Mouse (Mus musculus) midbrain, postnatal 0 days (tissue): ENCODE measurements around the gene Kpnb1. TPM values are rescaled to one million over a fixed set of nuclear protein-coding genes. Genes with fewer than 3 reads are reported as not detected.
A peak's percentile ranks its signal among the peaks of the same experiment; 100 is the strongest.

Experiments
- ATAC-seq: fragments of 200-750 bp; cut with Nextera tagmentation; 2 replicates; pipeline ENCODE4 v1.8.0; 2017; ENCODE audit warnings: moderate number of reproducible peaks, mild to moderate bottlenecking, moderate TSS enrichment, moderate library complexity; ENCODE audit not compliant: low FRiP score
- DNase-seq: peaks from one replicate; pipeline ENCODE4 v3.0.0-alpha.2; 2015; ENCODE audit warnings: low spot score
- H3K27ac ChIP-seq: fragments of 300-500 bp; sonication (generic); 2 replicates; pipeline ENCODE4 v1.5.1; 2014; ENCODE audit warnings: low read depth, mild to moderate bottlenecking, low read length, mixed read lengths
- H3K27me3 ChIP-seq: fragments of 300-500 bp; sonication (generic); 2 replicates; pipeline ENCODE4 v1.6.1; 2014; ENCODE audit warnings: low read length, control low read depth, mixed read lengths; ENCODE audit not compliant: insufficient read depth
- H3K36me3 ChIP-seq: fragments of 300-500 bp; sonication (generic); 2 replicates; pipeline ENCODE4 v1.6.1; 2014; ENCODE audit warnings: low read length, control low read depth, mixed read lengths; ENCODE audit not compliant: insufficient read depth
- H3K4me1 ChIP-seq: fragments of 300-500 bp; sonication (generic); 2 replicates; pipeline ENCODE4 v1.6.1; 2014; ENCODE audit warnings: mild to moderate bottlenecking, control low read depth, antibody characterized with exemption, low read length, mixed read lengths; ENCODE audit not compliant: insufficient read depth
- H3K4me2 ChIP-seq: fragments of 300-500 bp; sonication (generic); 2 replicates; pipeline ENCODE4 v1.6.1; 2014; ENCODE audit warnings: low read depth, mild to moderate bottlenecking, low read length, mixed read lengths; ENCODE audit not compliant: poor library complexity, severe bottlenecking
- H3K4me3 ChIP-seq: fragments of 300-500 bp; sonication (generic); 2 replicates; pipeline ENCODE4 v1.5.1; 2014; ENCODE audit warnings: low read depth, mild to moderate bottlenecking, low read length, moderate library complexity
- H3K9ac ChIP-seq: fragments of 300-500 bp; sonication (generic); replicated peaks from 2 replicates; pipeline ENCODE4 v1.6.1; 2014; ENCODE audit warnings: mild to moderate bottlenecking, low read length, moderate library complexity, mixed read lengths; ENCODE audit not compliant: poor library complexity, severe bottlenecking
- H3K9me3 ChIP-seq: fragments of 300-500 bp; sonication (generic); 2 replicates; pipeline ENCODE4 v1.6.1; 2016; ENCODE audit warnings: low read length, control low read depth
- CTCF ChIP-seq: IDR thresholded peaks from 2 replicates; pipeline ENCODE4 v1.5.1; 2016; ENCODE audit warnings: antibody characterized with exemption, mild to moderate bottlenecking
- WGBS: fragments of 180-500 bp; shearing (Covaris S2); extraction: QIAGEN DNeasy Blood & Tissue Kit; methylation state at CpG from one replicate; pipeline ENCODE4 v1.1.7; 2014; 5-methylcytosine and 5-hydroxymethylcytosine counted together
- polyA plus RNA-seq: library from polyadenylated mRNA; unstranded; fragments of >200 nt; fragmentation: Nextera tagmentation; extraction: Ambion mirVana; gene quantifications from 2 replicates; pipeline ENCODE4 v1.2.1, GENCODE M21; 2015
- total RNA-seq: library from RNA; depleted of rRNA; stranded (reverse); fragments of >200 nt; gene quantifications from 2 replicates; pipeline ENCODE4 v1.2.3, GENCODE M21; 2014

Gene Kpnb1
- total and polyA plus RNA-seq, 2 experiments from 2014 or later: 25.0 to 104 TPM

- Histone ChIP-seq H3K27ac (no peak overlapping the region), H3K9ac (no peak overlapping the region), H3K4me1 (no peaks in the 10 kb centered on the region), H3K36me3 (peaks cover 59% of the 10 kb centered on the region), H3K4me3 (no peak overlapping the region), H3K9me3 (no peaks in the 10 kb centered on the region), H3K4me2 (no peak overlapping the region), H3K27me3 (no peaks in the 10 kb centered on the region)
- ATAC-seq: no peak
- DNase-seq: no peak
- WGBS: 90% methylated on average over 3 of the region's 3 CpGs
- TF ChIP-seq CTCF: no peak
Measured at GRCm38 (mm10) chr11:97182446-97182845, 5.2 kb downstream of the Kpnb1 start.

- Histone ChIP-seq H3K4me1 (no peaks in the 10 kb centered on the region), H3K27me3 (no peaks in the 10 kb centered on the region), H3K36me3 (peaks cover 70% of the 10 kb centered on the region), H3K4me2 (no peak overlapping the region), H3K4me3 (no peak overlapping the region), H3K9me3 (no peaks in the 10 kb centered on the region), H3K9ac (no peak overlapping the region), H3K27ac (no peak overlapping the region)
- no peak for TF ChIP-seq CTCF
- ATAC-seq (no peak), DNase-seq (no peak)
- 91% methylated on average over 5 of the region's 5 CpGs for WGBS
Measured at GRCm38 (mm10) chr11:97181061-97181460, 6.6 kb downstream of the Kpnb1 start.

- 100% methylated on average over 2 of the region's 2 CpGs for WGBS
- no peak for DNase-seq
- no peak overlapping the region for H3K4me2 ChIP-seq
- no peaks in the 10 kb centered on the region for H3K9me3 ChIP-seq
- ATAC-seq: no peak
- no peak overlapping the region for H3K9ac ChIP-seq
- TF ChIP-seq CTCF: no peak
- H3K4me3 ChIP-seq: no peak overlapping the region
- H3K36me3 ChIP-seq: peaks cover 78% of the 10 kb centered on the region
- no peaks in the 10 kb centered on the region for H3K4me1 ChIP-seq
- H3K27ac ChIP-seq: no peak overlapping the region
- no peaks in the 10 kb centered on the region for H3K27me3 ChIP-seq
Measured at GRCm38 (mm10) chr11:97178198-97178597, 9.5 kb downstream of the Kpnb1 start.

GRCm38 (mm10) chr11:97176851-97177250 lies 10.8 kb downstream of the Kpnb1 start:
- H3K4me3 ChIP-seq: no peak overlapping the region
- TF ChIP-seq CTCF: peak; percentile 79
- H3K36me3 ChIP-seq: peaks cover 75% of the 10 kb centered on the region
- H3K9me3 ChIP-seq: no peaks in the 10 kb centered on the region
- H3K27me3 ChIP-seq: no peaks in the 10 kb centered on the region
- H3K9ac ChIP-seq: no peak overlapping the region
- no peak overlapping the region for H3K27ac ChIP-seq
- no peaks in the 10 kb centered on the region for H3K4me1 ChIP-seq
- DNase-seq (peak; percentile 80), ATAC-seq (no peak)
- H3K4me2 ChIP-seq: no peak overlapping the region
- 49% methylated on average over 3 of the region's 3 CpGs for WGBS

- no peak for TF ChIP-seq CTCF
- ATAC-seq (no peak), DNase-seq (no peak)
- Histone ChIP-seq H3K4me1 (no peaks in the 10 kb centered on the region), H3K4me2 (no peak overlapping the region), H3K9ac (no peak overlapping the region), H3K9me3 (no peaks in the 10 kb centered on the region), H3K27me3 (no peaks in the 10 kb centered on the region), H3K36me3 (peaks cover 75% of the 10 kb centered on the region), H3K4me3 (no peak overlapping the region), H3K27ac (no peak overlapping the region)
- 93% methylated on average over 7 of the region's 7 CpGs for WGBS
Measured at GRCm38 (mm10) chr11:97175499-97175898, 12.2 kb downstream of the Kpnb1 start.

- Histone ChIP-seq H3K4me1 (no peaks in the 10 kb centered on the region), H3K4me2 (no peak overlapping the region), H3K4me3 (no peak overlapping the region), H3K9me3 (no peaks in the 10 kb centered on the region), H3K9ac (no peak overlapping the region), H3K27ac (no peak overlapping the region), H3K27me3 (no peaks in the 10 kb centered on the region), H3K36me3 (peaks cover 57% of the 10 kb centered on the region)
- TF ChIP-seq CTCF: no peak
- 25% methylated on average over 6 of the region's 6 CpGs for WGBS
- no peak for ATAC-seq
- DNase-seq: no peak
Measured at GRCm38 (mm10) chr11:97160341-97160740, 27.3 kb downstream of the Kpnb1 start.
